Mouse (Mus musculus): Measurements from ENCODE around the gene Tmem251. TPM values are rescaled to one million over a fixed set of nuclear protein-coding genes. Genes with fewer than 3 reads are reported as not detected.

Tmem251 gene
- polyA plus RNA-seq, 2 experiments, result 3.4 to 11.2 TPM

DNA sequence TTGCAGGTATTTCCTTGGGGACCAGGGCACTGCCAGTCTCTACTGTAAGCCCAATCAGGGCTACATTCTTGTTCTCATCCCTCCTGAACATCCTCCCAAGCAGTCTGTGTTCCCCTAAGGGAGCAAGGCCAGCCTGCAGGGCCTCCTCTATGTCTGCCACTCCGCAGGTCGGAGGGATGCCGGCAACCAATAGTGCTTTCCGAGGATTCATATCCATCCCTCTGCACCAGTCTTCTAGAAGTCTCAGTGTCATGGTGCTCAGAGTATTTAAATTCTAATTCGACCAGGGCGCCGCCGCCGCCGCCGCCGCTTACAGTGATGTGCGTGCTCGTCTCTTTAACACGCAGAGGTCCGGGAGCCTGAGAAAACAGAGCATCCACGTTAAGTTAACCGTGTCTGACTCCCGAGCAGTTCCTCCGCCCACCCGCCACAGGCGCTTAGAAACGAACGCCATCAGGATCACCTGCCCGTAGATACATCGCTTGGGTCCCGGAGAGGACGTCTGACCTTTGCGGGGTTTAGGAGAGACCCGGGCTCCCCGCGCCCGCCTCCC lies 450 bp upstream of the Tmem251 start:
- peak overlapping the region; percentile 88 for H3K4me2 ChIP-seq (replicated peaks; ENCODE audit: low read depth, low read length, severe bottlenecking)
- H3K4me1 ChIP-seq (ENCODE audit: control insufficient read depth, insufficient read depth, low read length), result peaks cover 15% of the 10 kb centered on the region; the same call in 1 of the 2 replicates
- peak; percentile 66 for ATAC-seq (ENCODE audit: low FRiP score, low read depth)
- peaks cover 14% of the 10 kb centered on the region; the same call in 1 of the 2 replicates for H3K36me3 ChIP-seq (ENCODE audit: control insufficient read depth, insufficient read depth, low read length)
- H3K27me3 ChIP-seq (ENCODE audit: control insufficient read depth, insufficient read depth, low read length), result no peaks in the 10 kb centered on the region
- peak overlapping the region; percentile 78 for H3K4me3 ChIP-seq (replicated peaks; ENCODE audit: low read length)
- no peaks in the 10 kb centered on the region for H3K9me3 ChIP-seq (ENCODE audit: control insufficient read depth, low read length)
- no peak for TF ChIP-seq POLR2A (IDR thresholded peaks at IDR 0.05; ENCODE audit: borderline replicate concordance, extremely low read depth, insufficient read depth, insufficient read length)
- H3K9ac ChIP-seq (ENCODE audit: low read depth, low read length, severe bottlenecking), result peak overlapping the region; percentile 82
- no peak for DNase-seq (ENCODE audit: low spot score)
- H3K27ac ChIP-seq (replicated peaks; ENCODE audit: low read depth, low read length), result peak overlapping the region; percentile 85
- 3% methylated on average over 33 of the region's 33 CpGs for WGBS

DNA sequence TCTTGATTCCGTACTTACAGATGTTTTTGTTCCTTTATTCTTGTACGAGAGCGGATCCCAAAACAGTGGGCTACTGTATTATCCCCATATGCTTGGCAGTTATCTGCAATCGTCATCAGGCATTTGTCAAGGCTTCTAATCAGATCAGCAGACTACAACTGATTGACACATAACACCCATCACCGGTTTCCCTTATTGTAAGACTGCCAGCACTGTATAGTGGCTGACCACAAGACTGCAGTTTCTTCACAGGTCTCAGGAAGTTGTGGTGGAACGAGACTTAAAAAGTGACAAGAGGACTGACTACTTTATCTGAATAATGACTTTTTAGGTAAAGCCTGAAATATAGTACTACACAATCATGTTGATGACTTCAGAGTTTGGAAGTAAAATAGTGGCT lies 1.3 kb downstream of the Tmem251 start:
- DNase-seq (ENCODE audit: low spot score), result no peak
- Histone ChIP-seq H3K36me3 (ENCODE audit: control insufficient read depth, insufficient read depth, low read length) (peaks cover 20% of the 10 kb centered on the region; the same call in 1 of the 2 replicates), H3K27ac (replicated peaks; ENCODE audit: low read depth, low read length) (no peak overlapping the region), H3K4me3 (replicated peaks; ENCODE audit: low read length) (no peak overlapping the region), H3K27me3 (ENCODE audit: control insufficient read depth, insufficient read depth, low read length) (no peaks in the 10 kb centered on the region), H3K4me1 (ENCODE audit: control insufficient read depth, insufficient read depth, low read length) (peaks cover 15% of the 10 kb centered on the region; the same call in 1 of the 2 replicates), H3K9ac (ENCODE audit: low read depth, low read length, severe bottlenecking) (0 out of 2 replicates have a peak overlapping the region, but pooled peaks have one; percentile 82), H3K4me2 (replicated peaks; ENCODE audit: low read depth, low read length, severe bottlenecking) (no peak overlapping the region), H3K9me3 (ENCODE audit: control insufficient read depth, low read length) (no peaks in the 10 kb centered on the region)
- 67% methylated on average over 6 of the region's 6 CpGs for WGBS
- no peak for TF ChIP-seq POLR2A (IDR thresholded peaks at IDR 0.05; ENCODE audit: borderline replicate concordance, extremely low read depth, insufficient read depth, insufficient read length)
- no peak for ATAC-seq (ENCODE audit: low FRiP score, low read depth)

DNA sequence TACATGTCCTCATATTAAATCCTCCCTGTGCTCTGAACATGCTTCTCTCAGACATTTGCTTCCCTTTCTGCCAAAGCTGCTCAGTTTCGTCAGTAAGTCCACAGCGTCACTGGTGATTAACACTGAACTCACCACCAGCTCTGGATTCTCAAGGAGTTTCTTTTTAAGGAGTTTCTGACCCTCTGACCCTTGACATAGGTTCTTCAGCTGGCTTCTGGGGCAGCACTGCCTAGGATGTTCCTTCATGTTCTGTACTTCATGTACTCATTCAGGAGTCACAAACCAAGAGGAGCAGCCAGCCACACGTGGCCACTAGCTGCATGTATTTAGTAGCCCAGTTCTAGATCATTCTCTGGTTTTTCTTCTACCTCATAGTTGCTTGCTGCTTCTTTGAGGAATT lies 4.7 kb downstream of the Tmem251 start:
- Histone ChIP-seq H3K4me2 (replicated peaks; ENCODE audit: low read depth, low read length, severe bottlenecking) (no peak overlapping the region), H3K27me3 (ENCODE audit: control insufficient read depth, insufficient read depth, low read length) (no peaks in the 10 kb centered on the region), H3K9ac (ENCODE audit: low read depth, low read length, severe bottlenecking) (no peak overlapping the region), H3K36me3 (ENCODE audit: control insufficient read depth, insufficient read depth, low read length) (peaks cover 16% of the 10 kb centered on the region; the same call in 1 of the 2 replicates), H3K4me3 (replicated peaks; ENCODE audit: low read length) (no peak overlapping the region), H3K4me1 (ENCODE audit: control insufficient read depth, insufficient read depth, low read length) (peaks cover 9% of the 10 kb centered on the region; the same call in 1 of the 2 replicates), H3K27ac (replicated peaks; ENCODE audit: low read depth, low read length) (no peak overlapping the region), H3K9me3 (ENCODE audit: control insufficient read depth, low read length) (no peaks in the 10 kb centered on the region)
- DNase-seq (ENCODE audit: low spot score) (no peak), ATAC-seq (ENCODE audit: low FRiP score, low read depth) (no peak)
- TF ChIP-seq POLR2A (IDR thresholded peaks at IDR 0.05; ENCODE audit: borderline replicate concordance, extremely low read depth, insufficient read depth, insufficient read length), result no peak
- WGBS, result 84% methylated on average over 3 of the region's 3 CpGs

DNA sequence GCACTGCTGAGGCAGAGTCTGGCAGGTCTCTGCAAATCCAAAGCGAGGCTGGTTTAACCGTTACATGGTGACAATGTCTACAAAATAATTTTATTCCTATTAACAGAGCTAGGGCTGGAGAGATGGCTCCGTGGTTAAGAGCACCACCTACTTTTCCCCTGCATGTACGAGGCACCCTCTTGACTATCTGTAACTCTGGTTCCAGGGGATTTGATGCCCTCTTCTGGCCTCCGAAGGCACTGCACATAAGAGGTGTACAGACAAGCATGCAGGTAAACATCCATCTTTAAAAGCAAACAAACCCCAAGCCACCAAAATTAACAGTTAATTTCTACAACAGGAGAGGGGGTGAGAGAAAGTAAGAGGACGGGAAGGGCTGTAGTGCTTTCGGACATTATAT lies 12.7 kb downstream of the Tmem251 start:
- WGBS, result 80% methylated on average over 7 of the region's 7 CpGs
- no peaks in the 10 kb centered on the region; the same call in 1 of the 2 replicates for H3K36me3 ChIP-seq (ENCODE audit: control insufficient read depth, insufficient read depth, low read length)
- H3K27me3 ChIP-seq (ENCODE audit: control insufficient read depth, insufficient read depth, low read length), result no peaks in the 10 kb centered on the region
- no peak for TF ChIP-seq POLR2A (IDR thresholded peaks at IDR 0.05; ENCODE audit: borderline replicate concordance, extremely low read depth, insufficient read depth, insufficient read length)
- peaks cover 18% of the 10 kb centered on the region for H3K4me1 ChIP-seq (ENCODE audit: control insufficient read depth, insufficient read depth, low read length)
- H3K9me3 ChIP-seq (ENCODE audit: control insufficient read depth, low read length), result no peaks in the 10 kb centered on the region
- no peak overlapping the region for H3K27ac ChIP-seq (replicated peaks; ENCODE audit: low read depth, low read length)
- H3K4me2 ChIP-seq (replicated peaks; ENCODE audit: low read depth, low read length, severe bottlenecking), result peak overlapping the region; percentile 65
- no peak for ATAC-seq (ENCODE audit: low FRiP score, low read depth)
- peak overlapping the region; percentile 89 for H3K4me3 ChIP-seq (replicated peaks; ENCODE audit: low read length)
- no peak for DNase-seq (ENCODE audit: low spot score)
- H3K9ac ChIP-seq (ENCODE audit: low read depth, low read length, severe bottlenecking), result peak overlapping the region; percentile 77; the same call in 1 of the 2 replicates

DNA sequence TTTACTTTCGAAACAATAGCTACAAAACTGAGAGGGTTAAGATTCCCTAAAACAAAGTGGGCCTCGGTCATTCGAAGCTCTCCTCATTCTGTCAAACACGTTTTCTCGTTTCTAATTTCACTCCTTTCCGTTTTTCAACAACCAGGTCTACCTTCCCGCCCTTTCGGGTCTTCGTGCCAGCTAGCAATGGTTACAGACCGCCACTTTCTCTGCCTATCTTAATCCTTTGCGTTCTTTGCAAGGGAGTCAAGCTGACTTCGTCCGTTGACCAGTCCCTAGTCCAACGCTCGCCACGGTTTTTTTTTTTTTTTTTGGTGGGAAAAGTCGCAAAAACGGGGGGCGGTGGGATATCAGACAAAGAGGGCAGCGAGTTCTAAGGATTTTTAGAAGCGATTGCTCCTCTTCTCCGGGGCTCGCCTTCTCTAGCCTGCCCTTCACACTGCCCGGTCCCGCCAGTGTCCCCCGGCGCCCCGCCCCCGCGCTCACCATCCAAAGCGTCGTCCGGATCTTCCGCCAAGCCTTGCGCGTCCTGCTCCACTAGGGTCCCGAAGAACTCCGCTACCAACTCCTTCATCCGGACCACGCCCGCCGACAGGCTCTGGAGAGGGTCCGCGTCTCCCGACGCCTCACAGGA lies 13.6 kb downstream of the Tmem251 start:
- H3K9ac ChIP-seq (ENCODE audit: low read depth, low read length, severe bottlenecking), result peak overlapping the region; percentile 77
- WGBS, result 2% methylated on average over 46 of the region's 46 CpGs
- peak overlapping the region; percentile 83 for H3K27ac ChIP-seq (replicated peaks; ENCODE audit: low read depth, low read length)
- no peaks in the 10 kb centered on the region for H3K9me3 ChIP-seq (ENCODE audit: control insufficient read depth, low read length)
- H3K4me3 ChIP-seq (replicated peaks; ENCODE audit: low read length), result peak overlapping the region; percentile 89
- ATAC-seq (ENCODE audit: low FRiP score, low read depth), result peak; percentile 81
- peaks cover 18% of the 10 kb centered on the region for H3K4me1 ChIP-seq (ENCODE audit: control insufficient read depth, insufficient read depth, low read length)
- no peak for DNase-seq (ENCODE audit: low spot score)
- no peaks in the 10 kb centered on the region for H3K27me3 ChIP-seq (ENCODE audit: control insufficient read depth, insufficient read depth, low read length)
- peaks cover 4% of the 10 kb centered on the region for H3K36me3 ChIP-seq (ENCODE audit: control insufficient read depth, insufficient read depth, low read length)
- TF ChIP-seq POLR2A (IDR thresholded peaks at IDR 0.05; ENCODE audit: borderline replicate concordance, extremely low read depth, insufficient read depth, insufficient read length), result no peak
- peak overlapping the region; percentile 65 for H3K4me2 ChIP-seq (replicated peaks; ENCODE audit: low read depth, low read length, severe bottlenecking)
